Mouse (Mus musculus): ENCODE measurements around the gene Hephl1. TPM values are rescaled to one million over a fixed set of nuclear protein-coding genes. Genes with fewer than 3 reads are reported as not detected.
"Not testable (repeated sequence)": the region's sequence is repeated elsewhere in the genome, so short reads cannot be mapped to it uniquely, and the experiment has no call there.

The Hephl1 gene
- polyA plus RNA-seq, 1 experiment from 2014 or later: not detected

DNA sequence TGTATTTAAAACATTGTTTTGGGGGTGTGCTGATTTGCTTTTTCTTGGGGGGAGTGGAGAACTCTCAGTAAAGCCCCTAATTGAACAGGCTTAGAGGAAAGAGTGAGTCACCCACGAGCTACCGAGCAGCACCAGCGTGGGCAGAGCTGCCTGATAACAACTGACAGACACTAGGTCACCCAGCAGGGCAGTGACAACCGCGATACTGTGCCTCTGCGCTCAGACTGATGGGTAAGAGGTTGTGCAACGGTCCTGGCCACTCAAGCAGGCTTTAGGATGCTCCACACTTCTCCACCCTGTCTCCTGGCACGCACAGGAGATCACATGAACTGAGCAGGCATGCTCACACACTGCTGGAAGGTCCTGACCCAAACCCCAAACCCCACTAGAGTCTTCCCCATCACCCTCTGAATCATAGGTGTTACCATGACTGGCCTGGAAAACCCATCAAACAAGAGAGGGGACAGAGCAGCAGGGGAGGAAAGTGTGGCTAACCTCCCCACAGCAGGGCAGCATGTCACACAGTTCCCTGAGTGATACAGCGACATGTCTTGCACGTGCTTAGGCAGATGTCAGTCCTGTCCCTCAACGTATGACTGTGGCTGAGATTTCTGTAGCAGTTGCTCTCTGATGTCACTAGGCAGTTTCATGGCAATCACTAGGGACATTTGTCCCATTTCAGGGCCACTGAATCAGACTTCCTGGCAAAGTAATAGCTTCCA is 8.2 kb downstream of the Hephl1 start:
- Histone ChIP-seq H3K4me1 (no peaks in the 10 kb centered on the region), H3K36me3 (replicated peaks) (no peaks in the 10 kb centered on the region), H3K4me3 (no peak overlapping the region), H3K9ac (no peak overlapping the region), H3K4me2 (no peak overlapping the region), H3K27ac (no peak overlapping the region), H3K9me3 (no peaks in the 10 kb centered on the region), H3K27me3 (replicated peaks) (no peaks in the 10 kb centered on the region)
- WGBS: 69% methylated on average over 11 of the region's 11 CpGs
- no peak for ATAC-seq (replicated peaks)

DNA sequence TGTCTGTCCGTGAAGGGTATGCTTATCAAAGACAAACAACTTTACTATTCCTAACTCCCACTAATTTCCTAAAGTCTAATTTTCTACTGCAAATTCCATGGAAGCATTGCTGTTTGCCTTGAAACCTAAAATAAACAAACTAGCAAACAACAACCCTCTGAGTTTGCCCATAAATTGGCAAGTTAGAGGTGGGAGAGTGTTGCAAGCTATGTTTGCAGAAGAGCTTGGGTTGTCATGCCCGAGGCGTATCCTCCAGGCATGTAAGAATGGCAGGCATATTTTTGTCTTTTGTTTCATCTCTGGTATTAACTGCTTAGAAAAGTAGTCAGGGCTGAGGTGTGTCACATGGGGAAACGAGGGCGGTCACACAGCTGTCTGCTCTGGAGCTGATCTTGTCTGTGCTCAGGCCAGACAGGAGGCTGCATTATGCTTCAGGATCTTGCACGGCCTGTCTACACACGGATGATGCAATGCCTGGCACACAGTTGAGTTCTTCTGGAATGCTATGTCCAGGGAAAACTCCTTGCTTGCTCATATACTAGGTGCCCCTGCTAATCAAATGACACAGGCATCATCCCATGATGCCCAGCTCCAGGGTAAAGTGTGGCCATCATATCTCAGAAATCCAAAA is 10.3 kb downstream of the Hephl1 start:
- H3K27me3 ChIP-seq (replicated peaks): no peaks in the 10 kb centered on the region
- H3K36me3 ChIP-seq (replicated peaks): no peaks in the 10 kb centered on the region
- H3K27ac ChIP-seq: no peak overlapping the region
- H3K9me3 ChIP-seq: no peaks in the 10 kb centered on the region
- H3K4me1 ChIP-seq: no peaks in the 10 kb centered on the region
- WGBS: 82% methylated on average over 7 of the region's 7 CpGs
- no peak overlapping the region for H3K9ac ChIP-seq
- no peak for ATAC-seq (replicated peaks)
- no peak overlapping the region for H3K4me2 ChIP-seq
- H3K4me3 ChIP-seq: no peak overlapping the region

DNA sequence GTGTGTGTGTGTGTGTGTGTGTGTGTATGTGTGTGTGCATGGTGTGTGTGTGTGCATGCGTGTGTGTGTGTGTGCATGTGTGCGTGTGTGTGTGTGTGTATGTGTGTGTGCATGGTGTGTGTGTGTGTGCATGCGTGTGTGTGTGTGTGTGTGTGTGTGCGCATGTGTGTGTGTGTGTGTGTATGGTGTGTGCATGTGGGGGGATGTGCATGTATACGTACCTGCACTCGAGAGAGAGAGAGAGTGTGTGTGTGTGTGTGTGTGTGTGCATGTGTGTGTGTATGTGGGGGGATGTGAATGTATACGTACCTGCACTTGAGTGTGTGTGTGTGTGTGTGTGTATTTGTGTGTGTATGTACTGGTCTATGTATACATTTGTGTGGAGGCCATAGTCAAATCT is 13.5 kb downstream of the Hephl1 start:
- not testable (repeated sequence) for H3K4me3 ChIP-seq; H3K9me3 ChIP-seq; H3K27ac ChIP-seq; H3K4me1 ChIP-seq; H3K4me2 ChIP-seq; ATAC-seq (replicated peaks); H3K36me3 ChIP-seq (replicated peaks); H3K9ac ChIP-seq; H3K27me3 ChIP-seq (replicated peaks)
- 86% methylated on average over 7 of the region's 7 CpGs for WGBS

DNA sequence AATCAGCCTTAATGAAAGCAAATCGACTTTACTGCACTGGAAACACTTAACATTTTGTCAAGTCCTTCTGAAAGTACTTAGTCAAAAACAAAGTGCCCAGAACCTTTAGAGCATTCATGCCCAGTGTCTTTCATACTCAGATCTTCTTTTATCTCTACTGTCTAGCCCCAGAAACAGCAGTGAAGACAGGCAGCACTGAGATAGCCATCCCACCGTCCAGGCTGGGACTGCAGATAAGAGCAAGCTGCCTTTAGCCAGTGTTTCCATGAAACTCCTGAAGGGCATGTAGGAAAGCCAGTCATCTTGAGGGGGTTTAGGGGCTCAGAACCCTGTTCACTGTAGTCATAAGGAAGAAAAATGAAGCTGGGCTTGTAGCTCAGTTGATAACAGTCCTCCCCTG is 14.7 kb downstream of the Hephl1 start:
- WGBS: 85% methylated on average over 2 of the region's 2 CpGs

DNA sequence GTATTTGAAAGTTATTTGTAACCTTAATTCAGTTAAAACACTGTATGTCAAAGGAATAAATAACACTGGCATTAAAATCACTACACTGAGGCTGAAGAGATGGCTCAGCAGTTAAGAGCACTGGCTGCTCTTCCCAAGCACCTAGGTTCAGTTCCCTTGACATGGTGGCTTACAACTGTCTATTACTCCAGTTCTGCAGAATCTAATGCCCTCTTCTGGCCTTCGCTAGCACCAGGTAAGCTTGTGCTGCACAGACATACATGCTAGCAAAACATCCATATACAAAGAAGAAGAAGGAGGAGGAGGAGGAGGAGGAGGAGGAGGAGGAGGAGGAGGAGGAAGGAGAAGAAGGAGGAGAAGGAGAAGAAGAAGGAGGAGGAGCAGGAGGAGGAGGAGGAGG is 15.7 kb downstream of the Hephl1 start:
- WGBS: 73% methylated on average over 1 of the region's 1 CpGs
- Histone ChIP-seq H3K27ac (no peak overlapping the region), H3K9me3 (no peaks in the 10 kb centered on the region), H3K9ac (no peak overlapping the region), H3K36me3 (replicated peaks) (no peaks in the 10 kb centered on the region), H3K27me3 (replicated peaks) (no peaks in the 10 kb centered on the region), H3K4me1 (no peaks in the 10 kb centered on the region), H3K4me2 (no peak overlapping the region), H3K4me3 (no peak overlapping the region)
- ATAC-seq (replicated peaks): no peak

More for the DNA sequence above, 14.7 kb downstream of the Hephl1 start:
- Histone ChIP-seq H3K9me3 (no peaks in the 10 kb centered on the region), H3K9ac (no peak overlapping the region), H3K27me3 (replicated peaks) (no peaks in the 10 kb centered on the region), H3K27ac (no peak overlapping the region), H3K4me1 (no peaks in the 10 kb centered on the region), H3K4me3 (no peak overlapping the region), H3K4me2 (no peak overlapping the region), H3K36me3 (replicated peaks) (no peaks in the 10 kb centered on the region)
- ATAC-seq (replicated peaks): no peak

DNA sequence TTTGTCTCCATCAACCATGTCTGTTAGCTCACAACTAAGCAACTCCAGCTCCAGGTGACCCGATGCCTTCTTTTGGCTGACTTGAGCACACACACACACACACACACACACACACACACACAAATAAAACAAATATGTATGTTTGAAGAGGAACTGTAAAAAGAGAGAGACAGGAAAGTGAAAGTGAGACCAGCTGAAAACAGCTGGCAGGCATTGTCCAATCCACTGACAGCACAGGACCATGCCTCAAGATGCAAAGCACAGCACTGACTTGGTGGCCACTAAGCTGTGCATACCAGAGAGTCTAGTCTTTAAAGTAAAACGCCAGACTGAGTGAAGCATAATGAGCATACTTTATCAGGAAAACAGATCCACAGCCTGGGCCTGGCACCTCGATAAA is 16.7 kb downstream of the Hephl1 start:
- no peaks in the 10 kb centered on the region for H3K9me3 ChIP-seq
- 76% methylated on average over 3 of the region's 3 CpGs for WGBS
- no peaks in the 10 kb centered on the region for H3K27me3 ChIP-seq (replicated peaks)
- H3K9ac ChIP-seq: no peak overlapping the region
- no peak overlapping the region for H3K4me3 ChIP-seq
- no peaks in the 10 kb centered on the region for H3K36me3 ChIP-seq (replicated peaks)
- ATAC-seq (replicated peaks): no peak
- no peak overlapping the region for H3K4me2 ChIP-seq
- no peaks in the 10 kb centered on the region for H3K4me1 ChIP-seq
- H3K27ac ChIP-seq: no peak overlapping the region

DNA sequence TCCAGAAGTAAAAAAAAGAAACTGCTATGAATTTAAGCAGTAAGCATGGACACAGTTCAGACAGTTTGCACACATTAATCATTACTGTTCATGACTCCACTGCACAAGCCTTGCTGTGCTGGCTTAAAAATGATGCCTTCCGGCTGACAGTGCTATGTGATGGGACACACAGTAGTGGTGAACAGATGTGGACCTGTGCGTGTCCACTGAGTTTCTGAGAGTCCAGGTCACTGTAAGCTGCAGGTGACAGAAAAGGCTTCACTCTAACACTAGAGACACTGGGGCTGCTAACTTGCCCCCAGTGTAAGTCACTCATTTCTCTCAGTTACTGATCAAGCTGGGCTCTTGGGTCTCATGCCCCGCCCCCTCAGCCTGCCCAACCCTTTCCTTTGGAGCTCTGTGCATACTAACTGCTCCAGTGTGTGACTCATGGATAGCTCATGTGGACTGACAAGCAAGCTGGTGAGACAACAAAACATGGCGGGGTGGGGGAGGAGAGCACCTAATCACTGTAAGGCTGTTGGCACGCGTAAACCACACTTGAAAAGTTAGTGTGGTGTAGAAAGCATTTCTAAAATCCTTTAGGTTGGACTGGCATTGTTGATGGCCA is 43.1 kb downstream of the Hephl1 start:
- no peak overlapping the region for H3K9ac ChIP-seq
- no peaks in the 10 kb centered on the region for H3K27me3 ChIP-seq (replicated peaks)
- no peaks in the 10 kb centered on the region for H3K36me3 ChIP-seq (replicated peaks)
- WGBS: 86% methylated on average over 6 of the region's 6 CpGs
- no peaks in the 10 kb centered on the region for H3K9me3 ChIP-seq
- no peak overlapping the region for H3K4me3 ChIP-seq
- no peak for ATAC-seq (replicated peaks)
- no peak overlapping the region for H3K4me2 ChIP-seq
- H3K4me1 ChIP-seq: no peaks in the 10 kb centered on the region
- no peak overlapping the region for H3K27ac ChIP-seq

DNA sequence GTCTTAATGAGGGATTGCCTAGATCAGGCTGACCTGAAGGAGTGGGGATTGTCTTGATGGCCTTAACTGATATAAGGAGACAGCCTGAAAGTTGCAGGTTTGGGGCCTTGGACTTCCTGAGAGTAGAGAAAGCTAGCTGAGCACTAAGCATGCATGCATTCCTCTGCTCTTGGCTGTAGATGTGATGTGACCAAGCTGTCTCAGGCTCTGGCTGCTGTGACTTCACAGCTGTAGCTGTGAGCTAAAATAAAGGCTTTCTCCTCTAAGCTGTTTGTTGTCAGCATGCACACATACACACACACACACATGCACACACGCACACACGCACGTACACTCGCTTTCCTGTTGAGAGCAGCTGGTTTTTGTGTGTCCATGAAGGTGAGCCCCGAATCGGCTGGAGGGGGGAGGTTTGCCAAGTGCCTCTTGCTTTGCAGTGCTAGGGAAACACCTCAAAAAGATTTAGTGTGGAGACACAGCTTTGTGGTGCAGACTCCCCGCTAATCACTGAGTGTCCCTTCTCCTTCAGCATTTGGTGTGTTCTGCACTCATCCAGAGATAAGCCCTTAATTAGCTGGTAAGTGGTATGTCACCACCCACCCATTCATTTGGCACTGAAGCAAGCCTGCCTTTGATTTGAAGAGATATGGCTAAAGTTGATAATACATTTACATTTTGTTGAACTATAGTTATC is 43.8 kb downstream of the Hephl1 start:
- H3K4me2 ChIP-seq: no peak overlapping the region
- H3K36me3 ChIP-seq (replicated peaks): no peaks in the 10 kb centered on the region
- H3K27ac ChIP-seq: no peak overlapping the region
- H3K9ac ChIP-seq: no peak overlapping the region
- no peak overlapping the region for H3K4me3 ChIP-seq
- no peak for ATAC-seq (replicated peaks)
- H3K4me1 ChIP-seq: no peaks in the 10 kb centered on the region
- 82% methylated on average over 7 of the region's 7 CpGs for WGBS
- H3K27me3 ChIP-seq (replicated peaks): no peaks in the 10 kb centered on the region
- H3K9me3 ChIP-seq: no peaks in the 10 kb centered on the region

DNA sequence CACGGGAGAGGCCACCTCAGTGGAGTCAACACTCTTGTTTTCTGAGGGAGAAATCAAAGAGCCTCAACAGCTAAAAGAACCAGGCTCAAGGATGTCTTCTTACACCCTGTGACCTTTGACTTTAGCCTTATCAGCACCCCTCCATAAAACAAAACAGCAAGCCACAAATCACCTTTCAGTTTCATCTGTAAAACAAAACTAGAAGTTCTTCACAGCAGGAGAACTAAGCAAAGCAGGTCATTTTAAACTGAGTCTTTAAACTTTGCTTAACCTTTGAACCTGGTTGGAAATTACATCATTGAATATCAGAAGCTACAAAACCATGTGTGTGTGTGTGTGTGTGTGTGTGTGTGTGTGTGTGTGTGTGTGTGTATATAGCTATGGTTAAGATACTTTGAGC is 47.7 kb downstream of the Hephl1 start:
- ATAC-seq (replicated peaks): no peak
- Histone ChIP-seq H3K36me3 (replicated peaks) (no peaks in the 10 kb centered on the region), H3K9me3 (no peaks in the 10 kb centered on the region), H3K4me3 (no peak overlapping the region), H3K9ac (no peak overlapping the region), H3K4me2 (no peak overlapping the region), H3K4me1 (no peaks in the 10 kb centered on the region), H3K27me3 (replicated peaks) (no peaks in the 10 kb centered on the region), H3K27ac (no peak overlapping the region)
- 24% methylated on average over 1 of the region's 1 CpGs for WGBS

DNA sequence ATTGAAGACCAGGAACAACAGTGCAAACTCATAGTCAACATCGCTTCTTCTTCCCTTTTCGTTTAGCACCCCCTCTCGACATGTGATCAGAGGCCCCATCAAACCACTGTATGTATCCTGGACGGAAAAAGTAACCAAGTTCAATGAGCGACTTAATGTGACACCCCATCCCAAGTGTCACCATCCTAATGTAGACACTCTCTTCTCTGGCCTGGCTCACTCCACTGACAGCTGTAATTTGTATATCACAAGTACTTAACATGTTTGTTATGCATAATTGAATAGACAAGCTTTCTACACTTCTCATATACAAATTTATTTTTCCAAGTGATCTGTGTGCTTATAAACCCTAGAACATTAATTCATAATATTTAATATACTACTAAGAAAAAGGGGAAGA is 51.1 kb downstream of the Hephl1 start:
- ATAC-seq (replicated peaks): no peak
- Histone ChIP-seq H3K27me3 (replicated peaks) (no peaks in the 10 kb centered on the region), H3K4me2 (no peak overlapping the region), H3K4me1 (no peaks in the 10 kb centered on the region), H3K4me3 (no peak overlapping the region), H3K9ac (no peak overlapping the region), H3K9me3 (no peaks in the 10 kb centered on the region), H3K36me3 (replicated peaks) (no peaks in the 10 kb centered on the region), H3K27ac (no peak overlapping the region)
- 91% methylated on average over 5 of the region's 5 CpGs for WGBS

DNA sequence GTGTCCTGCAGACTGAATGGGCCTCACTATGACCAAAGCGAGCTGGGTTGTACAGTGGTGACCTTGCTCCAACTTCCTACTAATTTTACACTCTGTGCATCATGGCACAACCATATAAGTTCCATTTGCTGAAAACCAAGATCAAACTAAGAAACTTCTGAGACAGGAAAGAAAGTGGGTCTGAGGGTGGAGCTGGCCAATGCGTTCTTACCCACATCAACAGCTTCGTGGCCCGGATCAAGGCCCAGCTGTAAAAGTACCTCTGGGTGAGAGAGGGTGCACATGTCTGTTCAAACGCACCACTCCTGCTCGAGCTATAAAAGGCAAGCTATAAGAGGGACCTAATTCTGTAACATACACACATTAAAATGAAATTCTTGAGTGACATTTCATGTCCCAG is 51.9 kb downstream of the Hephl1 start:
- WGBS: 83% methylated on average over 6 of the region's 6 CpGs
- Histone ChIP-seq H3K4me2 (no peak overlapping the region), H3K36me3 (replicated peaks) (no peaks in the 10 kb centered on the region)

DNA sequence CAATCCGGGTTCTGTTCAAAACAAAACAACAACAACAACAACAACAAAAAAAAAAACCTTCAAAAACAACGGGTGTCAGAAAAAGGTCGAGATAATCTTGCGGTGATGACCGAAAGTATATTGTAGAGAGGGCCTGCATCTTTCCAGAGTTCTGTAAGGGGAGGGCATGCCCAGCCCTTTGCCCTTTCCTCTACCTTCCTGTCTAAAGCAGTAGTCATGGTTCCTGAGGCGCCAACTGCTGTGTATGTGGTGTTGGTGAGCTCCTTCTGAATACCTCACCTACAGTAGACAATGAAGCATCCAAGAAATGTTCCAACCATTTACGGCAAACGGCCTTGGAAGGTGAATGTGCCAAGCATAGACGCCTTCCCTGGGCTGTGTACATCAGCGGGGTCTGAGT is 66.2 kb downstream of the Hephl1 start:
- 39% methylated on average over 10 of the region's 10 CpGs for WGBS
- peak overlapping the region; percentile 97 for H3K9ac ChIP-seq
- H3K9me3 ChIP-seq: no peaks in the 10 kb centered on the region
- H3K27me3 ChIP-seq (replicated peaks): no peaks in the 10 kb centered on the region
- H3K27ac ChIP-seq: peak overlapping the region; percentile 97
- ATAC-seq (replicated peaks): peak; percentile 30
- peaks cover 40% of the 10 kb centered on the region for H3K4me1 ChIP-seq
- peak overlapping the region; percentile 94 for H3K4me3 ChIP-seq
- no peaks in the 10 kb centered on the region; the same call in 1 of the 2 replicates for H3K36me3 ChIP-seq (replicated peaks)
- H3K4me2 ChIP-seq: peak overlapping the region; percentile 57

More for the DNA sequence above, 51.9 kb downstream of the Hephl1 start:
- H3K4me1 ChIP-seq: no peaks in the 10 kb centered on the region
- no peaks in the 10 kb centered on the region for H3K9me3 ChIP-seq
- no peak overlapping the region for H3K4me3 ChIP-seq
- no peak for ATAC-seq (replicated peaks)
- no peaks in the 10 kb centered on the region for H3K27me3 ChIP-seq (replicated peaks)
- H3K9ac ChIP-seq: no peak overlapping the region
- no peak overlapping the region for H3K27ac ChIP-seq
